Mouse (Mus musculus) heart, postnatal 0 days (tissue): ENCODE data around the gene Ablim1.

Experiments
- CTCF ChIP-seq: IDR thresholded peaks from 2 replicates; pipeline ENCODE4 v1.5.1; 2016; ENCODE audit warnings: antibody characterized with exemption, control low read depth, low read depth
- EP300 ChIP-seq: IDR thresholded peaks from 2 replicates; pipeline ENCODE4 v1.6.1; 2016; ENCODE audit warnings: antibody characterized with exemption, low read depth

- no peak for TF ChIP-seq CTCF
- TF ChIP-seq EP300, result no peak
Measured at GRCm38 (mm10) chr19:57112231-57112815, 202.4 kb downstream of the Ablim1 start.
